Mouse (Mus musculus) frontal cortex, postnatal 14 days (tissue): ENCODE measurements around the gene Ccnq.

Experiments
- DNase-seq, 2 experiments: peaks; one replicate each; pipeline ENCODE4 v3.0.0; 2022; ENCODE audit warnings: low spot score in 2 of 2

Ccnq gene

GRCm38 (mm10) chr11:78750885-78751842 lies at the start of gene Ccnq:
Ccnq (minus strand) TSS chr11:78751729.
- DNase-seq = peak; percentile 28 to 58

GRCm38 (mm10) chr11:78801094-78801493 lies 49.6 kb upstream of the Ccnq start:
- DNase-seq = no peak

DNA sequence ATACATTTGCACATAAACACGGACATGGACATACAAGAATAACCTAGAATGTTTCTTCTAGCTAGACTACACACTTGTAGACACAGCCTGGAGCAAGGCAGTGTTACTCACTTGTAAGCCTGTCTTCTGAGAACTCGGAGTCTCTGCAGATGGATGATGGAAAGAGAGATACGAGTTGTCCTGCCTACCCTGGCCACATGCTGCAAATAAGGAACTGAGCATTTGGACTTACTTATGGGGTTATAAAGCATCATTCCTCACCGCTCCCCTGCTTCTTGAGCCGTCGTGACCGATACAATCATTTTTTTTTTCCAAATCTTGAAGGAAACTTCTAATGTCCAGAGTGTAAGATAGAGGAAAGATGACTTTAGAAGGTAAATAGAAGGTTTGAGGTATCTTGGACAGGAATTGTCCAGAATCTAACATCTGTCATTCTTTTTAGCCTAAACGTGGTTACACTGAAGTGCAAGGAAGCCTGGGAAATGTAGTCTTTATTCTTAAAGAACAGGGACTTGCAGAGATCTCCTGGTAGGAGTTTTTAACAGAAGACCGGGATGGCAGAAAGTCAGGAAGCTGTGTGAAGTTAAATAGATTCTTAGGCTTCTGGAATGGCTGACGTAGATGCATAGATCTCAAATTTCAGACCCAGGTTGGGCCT lies 44.7 kb upstream of the Ccnq start:
- DNase-seq = no peak

GRCm38 (mm10) chr11:78793116-78793515 lies 41.6 kb upstream of the Ccnq start:
- no peak for DNase-seq

GRCm38 (mm10) chr11:78792465-78792864 lies 40.9 kb upstream of the Ccnq start:
- no peak for DNase-seq

GRCm38 (mm10) chr11:78792055-78792454 lies 40.5 kb upstream of the Ccnq start:
- no peak for DNase-seq

DNA sequence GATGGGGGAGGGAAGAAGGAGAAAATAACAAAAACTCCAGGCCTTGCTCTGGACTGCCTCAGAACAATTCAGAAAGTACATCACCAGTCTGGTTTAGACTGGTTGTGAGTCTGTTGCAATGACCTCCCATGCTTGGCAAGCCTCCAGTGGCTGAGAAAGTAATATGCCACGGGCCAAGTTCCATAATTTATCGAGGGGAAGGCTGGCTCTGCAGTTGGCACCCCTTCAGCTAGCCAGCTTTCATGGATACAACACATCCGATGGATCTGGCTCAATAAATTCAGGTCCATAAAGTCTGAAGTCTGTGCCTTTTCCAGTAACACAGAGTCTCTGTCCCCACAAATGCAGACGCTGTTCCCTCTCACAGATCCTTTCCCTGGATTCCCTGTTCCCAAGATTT lies 40.1 kb upstream of the Ccnq start:
- DNase-seq = no peak

DNA sequence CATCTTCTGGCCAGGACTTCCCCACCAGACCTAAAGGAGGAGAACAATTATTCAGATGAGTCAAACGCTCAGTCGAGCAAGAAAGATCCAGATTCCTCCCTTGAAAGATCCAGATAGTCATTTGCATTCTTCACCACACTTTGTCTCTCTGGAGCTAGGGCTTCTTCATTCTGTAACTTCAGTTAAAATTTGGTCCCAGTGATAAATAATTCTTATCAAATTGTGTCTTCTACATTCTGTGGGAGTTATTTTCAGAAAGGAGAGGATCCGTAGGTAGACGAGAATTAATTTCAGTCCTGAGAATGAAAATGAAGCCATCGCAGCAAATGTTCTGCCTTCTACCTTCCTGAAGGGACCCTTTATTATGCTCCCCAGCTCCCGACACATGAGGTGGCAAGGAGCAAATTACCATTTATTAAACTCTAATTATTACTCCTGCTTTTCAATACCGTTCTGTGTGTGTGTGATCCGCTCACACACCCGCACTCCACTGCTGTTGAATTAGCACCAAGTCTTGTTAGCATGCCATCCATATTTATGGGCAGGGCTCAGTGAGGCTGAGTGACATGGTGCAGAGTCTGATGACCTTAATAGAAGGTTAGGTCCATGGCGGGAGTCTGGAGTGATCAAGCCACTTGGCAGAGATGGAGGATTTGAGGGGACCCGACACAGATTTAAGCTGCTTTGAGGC lies 38.0 kb upstream of the Ccnq start:
- DNase-seq = no peak

DNA sequence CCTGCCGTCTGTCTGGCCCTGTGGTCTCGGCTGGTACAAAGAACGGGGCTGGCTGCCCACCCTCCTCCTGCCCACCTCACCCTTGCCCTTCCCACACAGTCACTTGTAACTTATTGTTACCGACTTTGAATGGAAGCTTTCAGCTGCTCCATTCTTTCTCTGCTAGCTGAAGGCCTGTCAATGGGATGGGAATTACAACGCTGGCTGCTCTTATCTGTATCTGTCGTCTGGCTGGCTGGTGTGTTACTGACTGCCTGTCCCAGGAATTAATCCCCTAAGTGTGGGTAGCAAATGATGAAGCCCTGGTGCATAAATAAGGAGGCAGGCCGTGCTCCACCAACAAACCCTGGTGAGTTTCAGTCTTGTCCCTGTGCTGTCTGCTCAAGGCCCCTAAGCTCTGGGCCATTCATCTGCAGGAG lies 34.5 kb upstream of the Ccnq start:
- DNase-seq = no peak

GRCm38 (mm10) chr11:78782791-78783347 lies 31.3 kb upstream of the Ccnq start:
- no peak for DNase-seq

DNA sequence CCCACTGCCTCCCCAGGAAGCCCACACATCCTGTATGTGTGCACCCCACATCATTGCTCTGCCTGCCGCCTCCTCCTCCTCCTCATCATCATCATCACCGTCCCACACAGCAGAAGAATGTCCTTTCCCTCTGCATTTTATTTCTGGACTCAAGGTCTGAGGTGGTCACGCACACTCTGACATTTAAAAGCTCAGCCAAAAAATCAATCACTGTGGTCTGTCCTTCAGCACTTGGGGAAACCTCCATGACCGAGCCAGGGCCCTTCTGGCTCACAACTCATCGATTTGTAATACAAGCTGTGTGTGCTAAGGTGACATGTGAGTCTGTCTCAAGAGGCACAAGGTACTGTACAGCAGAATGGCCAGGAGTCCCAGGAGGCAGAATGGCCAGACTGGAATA lies 30.8 kb upstream of the Ccnq start:
- DNase-seq = no peak

- no peak for DNase-seq
Observed at GRCm38 (mm10) chr11:78780571-78780970, 29.0 kb upstream of the Ccnq start.

- DNase-seq = no peak
Observed at GRCm38 (mm10) chr11:78780002-78780401, 28.5 kb upstream of the Ccnq start.

- no peak for DNase-seq
Observed at GRCm38 (mm10) chr11:78777851-78778680, 26.5 kb upstream of the Ccnq start.

- DNase-seq = peak; percentile 50 to 61
Observed at GRCm38 (mm10) chr11:78771751-78772283, 20.3 kb upstream of the Ccnq start.

DNA sequence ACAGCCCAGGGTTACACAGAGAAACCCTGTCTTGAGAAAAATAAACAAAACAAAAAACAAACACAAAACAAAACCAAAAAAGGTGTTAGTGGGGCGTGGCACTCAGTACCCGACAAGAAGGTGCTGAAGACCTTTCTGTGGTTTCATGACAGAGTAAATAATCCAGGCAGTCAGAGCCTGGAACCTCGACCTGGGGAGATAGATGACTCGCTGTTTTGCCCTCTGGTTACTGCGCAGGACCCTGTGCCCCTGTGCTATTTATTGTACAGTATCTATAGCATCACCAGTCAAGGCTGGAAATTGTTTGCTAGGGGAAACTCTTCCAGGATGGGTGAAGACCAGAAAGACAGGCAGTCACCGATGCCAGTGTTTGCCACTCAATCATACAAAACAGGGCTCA lies 18.9 kb upstream of the Ccnq start:
- DNase-seq = no peak

DNA sequence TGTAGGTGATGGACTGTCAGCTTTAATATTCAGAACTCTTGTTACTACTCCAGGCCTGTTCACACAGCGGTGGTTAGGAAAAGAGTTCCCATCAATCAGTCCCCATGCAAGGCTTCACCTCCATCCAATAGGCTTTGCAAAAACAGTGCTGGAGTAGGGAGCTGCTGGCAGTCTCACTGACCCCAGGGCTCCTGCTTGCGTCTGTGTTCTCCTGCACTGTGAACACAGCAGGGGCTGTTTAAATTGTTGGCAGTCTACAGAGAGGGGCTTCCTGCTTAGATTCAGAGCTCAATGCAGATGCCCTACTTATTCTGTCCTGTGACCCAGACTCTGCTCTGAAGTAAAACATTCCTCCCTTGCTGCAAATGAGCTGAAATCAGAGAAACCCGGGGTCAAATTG lies 17.2 kb upstream of the Ccnq start:
- no peak for DNase-seq

GRCm38 (mm10) chr11:78766069-78766830 lies 14.7 kb upstream of the Ccnq start:
- DNase-seq = no peak

GRCm38 (mm10) chr11:78764820-78765219 lies 13.3 kb upstream of the Ccnq start:
- no peak for DNase-seq

DNA sequence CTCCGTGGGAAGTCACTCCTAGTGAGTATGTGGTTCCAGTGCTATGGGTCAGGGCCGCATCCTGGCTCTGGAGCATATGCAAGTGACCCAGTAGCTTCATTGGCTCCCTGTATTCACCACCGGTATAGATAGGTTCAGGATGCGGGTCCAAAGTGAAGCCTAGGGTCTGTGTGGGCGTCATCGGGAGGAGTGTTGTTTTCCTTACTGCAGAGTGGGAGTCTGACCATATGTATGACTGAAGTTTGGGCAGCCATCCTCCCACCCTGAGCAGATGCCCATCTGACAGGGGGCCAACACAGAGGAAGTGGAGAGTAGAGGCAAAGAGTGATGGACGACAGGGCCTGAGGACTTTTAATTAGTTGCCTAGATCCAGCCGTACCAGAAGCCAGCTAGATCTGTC lies 12.8 kb upstream of the Ccnq start:
- no peak for DNase-seq
